Mouse (Mus musculus) natural killer cell, adult 2 months (primary cell): ENCODE data around the gene Prkce.

Experiments used
- DNase-seq, 2 experiments: peaks; one replicate each; pipeline ENCODE4 v3.0.0; 2022; ENCODE audit warnings: low spot score in 2 of 2

Gene Prkce

GRCm38 (mm10) chr17:86622862-86623261 is 455.3 kb downstream of the Prkce start:
- no peak for DNase-seq

- no peak for DNase-seq
These were observed 458.9 kb downstream of the Prkce start for GRCm38 (mm10) chr17:86626523-86626922.

GRCm38 (mm10) chr17:86633131-86633530 is 465.5 kb downstream of the Prkce start:
- DNase-seq: no peak

- DNase-seq: no peak
These were observed 469.7 kb downstream of the Prkce start for GRCm38 (mm10) chr17:86637311-86637710.

- DNase-seq: no peak
These were observed 471.7 kb downstream of the Prkce start for GRCm38 (mm10) chr17:86639279-86639678.

- no peak for DNase-seq
These were observed 479.6 kb downstream of the Prkce start for GRCm38 (mm10) chr17:86647226-86647625.

GRCm38 (mm10) chr17:86648856-86649435 is 481.4 kb downstream of the Prkce start:
- DNase-seq: no peak

GRCm38 (mm10) chr17:86650241-86650640 is 482.7 kb downstream of the Prkce start:
- DNase-seq: no peak

- DNase-seq: no peak
These were observed 483.5 kb downstream of the Prkce start for GRCm38 (mm10) chr17:86651091-86651490.

- DNase-seq: no peak
These were observed 485.2 kb downstream of the Prkce start for GRCm38 (mm10) chr17:86652751-86653150.

GRCm38 (mm10) chr17:86656369-86656768 is 488.8 kb downstream of the Prkce start:
- DNase-seq: no peak

GRCm38 (mm10) chr17:86662301-86662700 is 494.7 kb downstream of the Prkce start:
- DNase-seq: no peak

GRCm38 (mm10) chr17:86663471-86663870 is 495.9 kb downstream of the Prkce start:
- DNase-seq: no peak

GRCm38 (mm10) chr17:86667836-86668600 is 500.4 kb downstream of the Prkce start:
- no peak for DNase-seq

- no peak for DNase-seq
These were observed 502.2 kb downstream of the Prkce start for GRCm38 (mm10) chr17:86669641-86670373.

- no peak for DNase-seq
These were observed 503.1 kb downstream of the Prkce start for GRCm38 (mm10) chr17:86670731-86671130.

GRCm38 (mm10) chr17:86674971-86675370 is 507.4 kb downstream of the Prkce start:
- DNase-seq: no peak

- DNase-seq: no peak
These were observed 508.8 kb downstream of the Prkce start for GRCm38 (mm10) chr17:86676336-86676735.

GRCm38 (mm10) chr17:86676909-86677308 is 509.3 kb downstream of the Prkce start:
- DNase-seq: no peak

- DNase-seq: no peak
These were observed 517.7 kb downstream of the Prkce start for GRCm38 (mm10) chr17:86685263-86685662.

GRCm38 (mm10) chr17:86687021-86687420 is 519.4 kb downstream of the Prkce start:
- DNase-seq: no peak

- no peak for DNase-seq
These were observed 523.3 kb downstream of the Prkce start for GRCm38 (mm10) chr17:86690871-86691390.

- DNase-seq: no peak
These were observed 530.2 kb downstream of the Prkce start for GRCm38 (mm10) chr17:86697751-86698150.
